Mouse (Mus musculus) spleen, adult 10 weeks (tissue): ENCODE measurements around the gene B230104I21Rik. TPM values are rescaled to one million over a fixed set of nuclear protein-coding genes. Genes with fewer than 3 reads are reported as not detected.

ENCODE experiments used
- polyA plus RNA-seq: library from polyadenylated mRNA; stranded (reverse); fragments of 350-450 nt; fragmentation: Illumina TruSeq; extraction: RNeasy Lipid Tissue Mini Kit (QIAGEN cat#74804); gene quantifications from one replicate; pipeline ENCODE4 v1.2.3, GENCODE M21; 2015; ENCODE audit warnings: low replicate concordance; ENCODE audit not compliant: insufficient read depth

Gene B230104I21Rik
- polyA plus RNA-seq = not detected

DNA sequence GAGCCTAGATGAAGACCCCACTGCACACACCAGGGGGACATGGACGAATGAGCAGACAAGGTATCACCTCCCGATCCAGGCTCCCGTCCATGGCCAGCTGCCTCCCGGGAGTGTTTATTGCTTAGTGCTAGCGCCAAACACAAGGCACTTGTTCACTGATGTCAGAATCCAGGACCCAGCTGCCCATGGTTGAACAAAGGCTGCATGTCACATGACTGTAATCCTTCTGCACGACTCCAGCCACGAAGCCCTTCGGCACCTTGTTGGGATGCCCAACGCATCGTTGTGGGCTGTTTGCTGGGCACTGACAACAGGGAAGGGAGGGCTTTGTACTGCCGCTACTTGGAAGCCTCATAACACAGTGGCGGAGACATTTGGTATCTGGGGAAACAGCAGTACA is at the start of gene B230104I21Rik:
Gene B230104I21Rik, plus strand, starts transcription at position 367 of the 400 bp plus-strand sequence.

DNA sequence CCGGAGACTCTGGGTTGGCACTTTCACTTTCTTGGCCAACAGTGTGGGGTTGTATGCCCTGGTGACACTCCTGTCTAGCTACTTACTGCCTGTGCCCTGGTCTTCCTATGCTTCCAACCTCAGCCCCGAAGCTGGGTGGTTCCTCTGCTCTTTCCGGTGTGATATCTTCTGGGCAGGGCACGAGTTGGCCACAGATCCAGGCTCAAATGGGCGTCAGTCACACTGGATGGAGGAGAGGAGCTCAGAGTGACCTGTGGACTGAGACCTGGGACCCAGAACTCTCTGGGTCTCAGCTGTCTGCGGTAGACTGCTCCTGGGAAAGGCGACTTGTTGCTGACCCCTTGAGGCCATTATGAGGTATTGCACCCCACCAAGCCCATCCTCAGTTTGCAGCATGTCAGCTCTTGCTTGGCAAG is 34.5 kb upstream of the B230104I21Rik start, which contains the start of gene Arhgef16:
Gene Arhgef16, minus strand, starts transcription at position 211 of the 416 bp plus-strand sequence.

Other genes with a start within 250 kb of the B230104I21Rik start
- gene Trp73, start 195.9 kb upstream of the B230104I21Rik start, polyA plus RNA-seq = 0.04 TPM
- 7.3 TPM for gene Wrap73, start 193.8 kb upstream of the B230104I21Rik start, polyA plus RNA-seq
- 133 TPM for gene Tprgl, start 175.5 kb upstream of the B230104I21Rik start, polyA plus RNA-seq
- 1.4 TPM for gene Megf6, start 165.4 kb upstream of the B230104I21Rik start, polyA plus RNA-seq
- gene Arhgef16, start 34.5 kb upstream of the B230104I21Rik start, polyA plus RNA-seq = not detected